Mouse (Mus musculus): ENCODE data around the gene Ccdc43.

GRCm38 (mm10) chr11:102665151-102665550, 32.4 kb downstream of the Ccdc43 start:
- no peak for TF ChIP-seq CTCF (IDR thresholded peaks at IDR 0.05)
- no peak for TF ChIP-seq EP300 (IDR thresholded peaks at IDR 0.05)
